Mouse (Mus musculus) central nervous system, embryonic 14 days (tissue): Measurements from ENCODE around the gene Epb41. TPM values are rescaled to one million over a fixed set of nuclear protein-coding genes. Genes with fewer than 3 reads are reported as not detected.

Source experiments
- polyA plus RNA-seq: library from polyadenylated mRNA; depleted of rRNA; stranded (reverse); fragments of >200 nt; gene quantifications from 2 replicates; pipeline ENCODE4 v1.2.3, GENCODE M21; 2012; rRNA removed

Epb41 gene
- 104 and 111 TPM in 2 replicates for polyA plus RNA-seq

GRCm38 (mm10) chr4:132074933-132075769 lies at the start of gene Epb41:
Gene Epb41, minus strand, starts transcription at chr4:132075321.

GRCm38 (mm10) chr4:132074077-132074932 lies 816 bp downstream of the Epb41 start, which contains the start of gene Gm10300:
Gene Gm10300, plus strand, starts transcription at chr4:132074697.

GRCm38 (mm10) chr4:131921461-131922346 lies 153.4 kb downstream of the Epb41 start, which contains the start of gene Tmem200b:
Gene Tmem200b, plus strand, starts transcription at chr4:131921771.

Other genes with a start within 250 kb of the Epb41 start
- gene Ptpru, start 237.0 kb downstream of the Epb41 start, polyA plus RNA-seq = 38.3 and 40.0 TPM in 2 replicates
- gene Mecr, start 231.9 kb downstream of the Epb41 start, polyA plus RNA-seq = 32.4 and 34.5 TPM in 2 replicates
- gene Srsf4, start 201.7 kb downstream of the Epb41 start, polyA plus RNA-seq = 131 and 134 TPM in 2 replicates
- 1.3 and 4.2 TPM in 2 replicates for gene Tmem200b, start 153.6 kb downstream of the Epb41 start, polyA plus RNA-seq
- gene Gm10300, start 624 bp downstream of the Epb41 start, polyA plus RNA-seq = 0.04 TPM in 1 of 2 replicates, not detected in the other
- gene Oprd1, start 69.2 kb upstream of the Epb41 start, polyA plus RNA-seq = 0.20 and 0.41 TPM in 2 replicates
- 33.8 and 40.8 TPM in 2 replicates for gene Ythdf2, start 137.0 kb upstream of the Epb41 start, polyA plus RNA-seq
- 38.4 and 38.6 TPM in 2 replicates for gene Gmeb1, start 186.3 kb upstream of the Epb41 start, polyA plus RNA-seq
- gene Taf12, start 199.1 kb upstream of the Epb41 start, polyA plus RNA-seq = 28.0 and 31.5 TPM in 2 replicates
- 1.0 and 1.3 TPM in 2 replicates for gene Rab42, start 228.1 kb upstream of the Epb41 start, polyA plus RNA-seq